Mouse (Mus musculus) T-helper 1 cell (primary cell): Measurements from ENCODE around the gene Bcl2l1.

Experiments
- in situ Hi-C: fragments of 300-600 bp; cut with MboI, MseI; formaldehyde crosslinking; loops from one replicate; pipeline ENCODE4 v1.15.1; 2025; ENCODE audit warnings: high pct_unique_total_duplicates

Bcl2l1 gene

GRCm38 (mm10) chr2:152804408-152805110 lies 27.0 kb downstream of the Bcl2l1 start:
- in situ Hi-C loops: no loop called here

GRCm38 (mm10) chr2:152803081-152803480 lies 28.4 kb downstream of the Bcl2l1 start:
- in situ Hi-C loops: no loop called here

- in situ Hi-C loops: no loop called here
Observed at GRCm38 (mm10) chr2:152802303-152802702, 29.2 kb downstream of the Bcl2l1 start.

- in situ Hi-C loops: no loop called here
Observed at GRCm38 (mm10) chr2:152800762-152801113, 30.8 kb downstream of the Bcl2l1 start.

- in situ Hi-C loops: loop anchor here (25.0 kb wide), 1 partner anchor 813 kb away; the partner anchor contains the start of genes Fam110a and Slc52a3
Observed at GRCm38 (mm10) chr2:152799954-152800761, 31.4 kb downstream of the Bcl2l1 start.

GRCm38 (mm10) chr2:152797589-152797988 lies 33.9 kb downstream of the Bcl2l1 start:
- in situ Hi-C loops: loop anchor here (25.0 kb wide), 1 partner anchor 810 kb away; the partner anchor contains the start of genes Fam110a and Slc52a3

GRCm38 (mm10) chr2:152794281-152794827 lies 37.2 kb downstream of the Bcl2l1 start:
- in situ Hi-C loops: loop anchor here (5.0 to 25.0 kb wide), 2 partner anchors 33 to 807 kb away; partner anchors contain the start of genes Fam110a and Slc52a3

GRCm38 (mm10) chr2:152793381-152793780 lies 38.1 kb downstream of the Bcl2l1 start:
- in situ Hi-C loops: loop anchor here (5.0 to 25.0 kb wide), 2 partner anchors 34 to 806 kb away; partner anchors contain the start of genes Fam110a and Slc52a3

- in situ Hi-C loops: loop anchor here (5.0 to 25.0 kb wide), 2 partner anchors 35 to 805 kb away; partner anchors contain the start of genes Fam110a and Slc52a3
Observed at GRCm38 (mm10) chr2:152792461-152792860, 39.1 kb downstream of the Bcl2l1 start.

GRCm38 (mm10) chr2:152789591-152789999 lies 41.9 kb downstream of the Bcl2l1 start:
- in situ Hi-C loops: loop anchor here (25.0 kb wide), 1 partner anchor 802 kb away; the partner anchor contains the start of genes Fam110a and Slc52a3

GRCm38 (mm10) chr2:152788892-152789421 lies 42.6 kb downstream of the Bcl2l1 start:
- in situ Hi-C loops: loop anchor here (25.0 kb wide), 1 partner anchor 802 kb away; the partner anchor contains the start of genes Fam110a and Slc52a3

GRCm38 (mm10) chr2:152787543-152787942 lies 44.0 kb downstream of the Bcl2l1 start:
- in situ Hi-C loops: loop anchor here (25.0 kb wide), 1 partner anchor 800 kb away; the partner anchor contains the start of genes Fam110a and Slc52a3

- in situ Hi-C loops: loop anchor here (25.0 kb wide), 1 partner anchor 800 kb away; the partner anchor contains the start of genes Fam110a and Slc52a3
Observed at GRCm38 (mm10) chr2:152787136-152787535, 44.4 kb downstream of the Bcl2l1 start.

GRCm38 (mm10) chr2:152785446-152786350 lies 45.8 kb downstream of the Bcl2l1 start:
- in situ Hi-C loops: loop anchor here (25.0 kb wide), 1 partner anchor 798 kb away; the partner anchor contains the start of genes Fam110a and Slc52a3

- in situ Hi-C loops: loop anchor here (25.0 kb wide), 1 partner anchor 797 kb away; the partner anchor contains the start of genes Fam110a and Slc52a3
Observed at GRCm38 (mm10) chr2:152784640-152785039, 46.9 kb downstream of the Bcl2l1 start.

- in situ Hi-C loops: loop anchor here (25.0 kb wide), 1 partner anchor 796 kb away; the partner anchor contains the start of genes Fam110a and Slc52a3
Observed at GRCm38 (mm10) chr2:152783241-152783640, 48.3 kb downstream of the Bcl2l1 start.

GRCm38 (mm10) chr2:152782656-152783055 lies 48.9 kb downstream of the Bcl2l1 start:
- in situ Hi-C loops: loop anchor here (25.0 kb wide), 1 partner anchor 795 kb away; the partner anchor contains the start of genes Fam110a and Slc52a3

GRCm38 (mm10) chr2:152781031-152781711 lies 50.4 kb downstream of the Bcl2l1 start:
- in situ Hi-C loops: loop anchor here (25.0 kb wide), 1 partner anchor 794 kb away; the partner anchor contains the start of genes Fam110a and Slc52a3

GRCm38 (mm10) chr2:152780466-152780865 lies 51.1 kb downstream of the Bcl2l1 start:
- in situ Hi-C loops: loop anchor here (25.0 kb wide), 1 partner anchor 793 kb away; the partner anchor contains the start of genes Fam110a and Slc52a3
